Mouse (Mus musculus) right cerebral cortex, postnatal 36 days (tissue): ENCODE data around the gene Adamts9.

ENCODE experiments used
- DNase-seq, 2 experiments: peaks; one replicate each; pipeline ENCODE4 v3.0.0; 2022; ENCODE audit warnings: low spot score in 2 of 2, mixed read lengths in 1 of 2

The Adamts9 gene

GRCm38 (mm10) chr6:92726121-92726520 is 217.2 kb downstream of the Adamts9 start:
- no peak for DNase-seq

GRCm38 (mm10) chr6:92724394-92724793 is 218.9 kb downstream of the Adamts9 start:
- DNase-seq, result no peak
